Mouse (Mus musculus): ENCODE results near the gene Slamf7.

Gene Slamf7

DNA sequence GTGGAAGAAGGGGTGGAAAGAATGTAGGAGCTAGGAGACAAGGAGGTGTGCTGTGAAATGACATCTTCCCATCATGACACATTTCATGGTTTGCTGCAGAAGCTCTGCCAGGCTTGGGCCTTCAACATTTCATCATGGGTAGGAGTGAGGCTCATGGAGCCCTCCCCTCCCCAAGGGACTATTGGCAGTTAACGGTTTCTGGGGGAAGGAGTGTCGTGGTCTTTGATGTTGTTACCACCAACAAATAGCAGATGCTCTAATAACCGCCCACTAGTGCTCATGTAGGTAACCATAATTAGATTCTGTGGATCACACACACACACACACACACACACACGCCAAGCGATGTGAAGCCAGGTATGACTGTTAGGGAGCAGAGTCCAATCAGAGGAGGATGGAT, at the start of gene Slamf7:
Gene Slamf7 (minus strand): TSS at position 302 of the 400 bp plus-strand sequence.
- DNase-seq: no peak

DNA sequence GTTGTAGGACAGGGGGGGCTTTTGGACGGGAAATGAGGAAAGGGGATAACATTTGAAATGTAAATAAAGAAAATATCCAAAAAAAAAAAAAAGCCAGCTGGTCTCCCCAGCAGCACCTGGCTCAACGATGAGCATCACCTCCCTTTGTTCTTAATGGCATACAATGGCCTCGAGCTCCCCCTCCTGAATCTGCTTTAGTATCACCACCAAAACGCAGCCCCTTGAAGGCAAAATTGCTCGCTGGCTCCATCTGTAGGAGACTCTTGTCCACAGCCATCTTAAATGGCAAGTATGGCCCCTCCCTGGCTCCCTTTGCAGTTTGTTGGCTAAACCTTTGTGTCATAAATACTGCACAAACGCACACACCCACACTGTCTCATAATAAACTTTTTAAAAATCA, 46.1 kb upstream of the Slamf7 start:
- peak; percentile 73 to 84 for DNase-seq

- no peak for DNase-seq
Observed at GRCm38 (mm10) chr1:171693918-171694317, 41.1 kb upstream of the Slamf7 start.

- DNase-seq: no peak
Observed at GRCm38 (mm10) chr1:171687320-171687719, 34.5 kb upstream of the Slamf7 start.

DNA sequence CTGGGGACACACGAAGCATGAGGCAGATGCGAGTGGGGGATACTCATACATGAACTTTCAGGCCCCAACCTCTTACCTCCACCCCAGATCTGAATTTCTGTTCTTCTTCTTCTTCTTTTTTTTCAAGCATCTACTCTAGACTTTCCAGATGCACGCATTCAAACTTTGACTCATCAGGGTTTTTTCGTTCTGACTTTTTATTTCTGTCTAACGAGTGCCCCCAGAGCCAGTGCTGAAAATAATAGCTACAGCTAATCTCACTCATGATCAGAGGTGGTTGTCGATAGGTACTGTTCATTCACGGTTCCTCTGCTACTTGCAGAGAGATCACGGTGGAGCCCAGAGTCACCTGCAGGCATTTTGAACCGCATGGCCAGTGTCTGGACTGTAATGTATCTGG, 32.1 kb upstream of the Slamf7 start:
- DNase-seq: no peak

DNA sequence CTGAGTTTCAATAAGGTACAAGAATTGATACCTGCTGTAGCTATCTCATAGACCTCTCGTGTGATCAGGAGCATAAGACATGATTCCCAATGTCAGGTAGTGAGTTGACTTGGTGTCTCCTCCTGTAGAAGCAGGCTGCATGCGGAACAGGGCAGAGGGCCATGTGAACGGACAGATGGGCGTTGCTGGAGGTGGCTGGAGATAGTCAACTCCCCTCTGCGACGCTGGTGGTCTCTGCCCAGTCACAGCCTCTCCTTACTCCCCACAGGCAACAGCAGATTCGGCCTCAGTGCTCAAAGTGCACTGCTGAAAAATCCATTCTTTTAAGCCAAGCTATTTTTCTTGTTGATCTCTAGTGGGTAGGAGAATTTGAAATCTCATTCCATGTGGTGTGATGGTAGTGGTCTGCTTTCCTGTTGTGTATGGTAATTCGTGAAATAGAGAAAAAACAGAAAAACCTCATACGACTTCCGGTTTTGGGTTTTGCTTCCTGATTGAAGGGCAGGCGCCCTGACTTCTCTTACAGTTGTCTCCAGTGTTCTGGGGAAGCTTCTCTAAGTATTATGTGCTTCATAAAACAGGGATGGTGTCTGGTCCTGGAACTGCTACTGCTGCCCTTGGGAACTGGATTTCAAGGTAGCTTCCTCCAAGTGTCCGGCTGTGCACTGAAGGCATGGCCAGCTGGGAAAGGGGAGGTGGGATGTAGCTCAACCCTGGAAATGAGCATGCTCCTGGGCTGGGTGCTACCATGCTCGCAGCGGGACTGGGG, 28.9 kb upstream of the Slamf7 start, which contains the start of gene Cd48:
Gene Cd48 (plus strand): TSS at position 479 of the 769 bp plus-strand sequence.
- no peak for DNase-seq

- no peak for DNase-seq
Observed at GRCm38 (mm10) chr1:171681009-171681408, 28.2 kb upstream of the Slamf7 start.

GRCm38 (mm10) chr1:171677721-171678120, 24.9 kb upstream of the Slamf7 start:
- no peak for DNase-seq

GRCm38 (mm10) chr1:171674467-171674866, 21.6 kb upstream of the Slamf7 start:
- DNase-seq: no peak

GRCm38 (mm10) chr1:171672854-171673475, 20.1 kb upstream of the Slamf7 start:
- peak; percentile 90 for DNase-seq

GRCm38 (mm10) chr1:171672451-171672850, 19.6 kb upstream of the Slamf7 start:
- peak; percentile 8 to 10 for DNase-seq

DNA sequence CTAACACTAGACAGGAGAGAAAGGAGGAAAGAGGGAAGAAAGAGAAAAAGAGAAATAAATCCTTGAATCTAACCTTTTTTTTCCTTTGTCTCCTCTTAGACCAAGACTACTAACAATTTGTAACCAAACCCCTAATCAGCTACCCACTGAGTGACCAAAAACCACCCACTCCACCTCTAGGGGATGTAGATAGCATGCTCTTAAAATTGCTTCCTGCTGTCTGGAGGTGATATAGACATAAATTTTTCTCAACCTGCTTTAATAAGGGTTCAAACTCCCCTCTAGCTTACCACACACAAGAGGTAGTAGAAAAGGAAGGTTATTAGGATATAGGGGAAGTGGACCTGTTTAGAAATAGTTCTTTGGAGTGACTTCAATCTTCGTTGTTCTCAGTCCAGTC, 14.3 kb upstream of the Slamf7 start:
- DNase-seq: no peak

DNA sequence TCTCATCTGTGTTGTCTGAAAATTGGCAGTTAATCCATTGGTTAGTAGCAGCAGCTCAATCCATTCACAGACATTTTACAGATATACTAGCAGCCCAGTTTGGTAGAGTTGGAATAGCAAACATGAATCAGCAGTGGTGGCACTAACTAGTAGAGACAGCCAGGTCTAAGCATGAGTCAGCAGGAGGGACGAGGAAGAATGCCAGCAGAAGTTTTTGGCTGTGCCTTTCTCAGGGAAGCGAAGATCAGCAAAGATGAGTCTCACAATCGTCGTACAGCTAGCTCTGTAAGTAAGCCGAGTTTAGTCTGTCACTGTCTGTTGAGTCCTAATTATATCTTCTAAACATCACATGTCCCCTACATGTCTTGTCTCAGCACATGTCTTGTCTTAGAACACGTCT, 13.5 kb upstream of the Slamf7 start:
- peak in 1 of 2 experiments; percentile 4 for DNase-seq

DNA sequence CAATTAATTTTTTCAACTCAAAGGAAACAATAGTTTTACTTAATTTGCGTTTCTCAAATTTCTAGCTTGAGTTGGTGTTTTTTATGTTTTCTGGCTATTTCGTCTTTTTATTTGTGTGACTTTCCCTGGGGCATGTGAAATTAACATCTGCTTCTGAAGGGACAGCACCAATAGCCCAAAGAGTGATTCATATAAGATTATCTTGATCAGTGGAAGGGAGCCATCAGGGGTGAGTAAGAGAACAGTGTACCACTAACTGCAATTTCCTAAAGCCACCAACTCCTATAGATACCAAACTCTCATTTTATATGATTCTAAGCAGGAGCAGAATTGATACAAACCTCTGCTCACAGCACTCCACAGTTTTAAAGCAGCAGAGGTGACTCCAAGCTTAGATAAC, 10.9 kb upstream of the Slamf7 start:
- no peak for DNase-seq

DNA sequence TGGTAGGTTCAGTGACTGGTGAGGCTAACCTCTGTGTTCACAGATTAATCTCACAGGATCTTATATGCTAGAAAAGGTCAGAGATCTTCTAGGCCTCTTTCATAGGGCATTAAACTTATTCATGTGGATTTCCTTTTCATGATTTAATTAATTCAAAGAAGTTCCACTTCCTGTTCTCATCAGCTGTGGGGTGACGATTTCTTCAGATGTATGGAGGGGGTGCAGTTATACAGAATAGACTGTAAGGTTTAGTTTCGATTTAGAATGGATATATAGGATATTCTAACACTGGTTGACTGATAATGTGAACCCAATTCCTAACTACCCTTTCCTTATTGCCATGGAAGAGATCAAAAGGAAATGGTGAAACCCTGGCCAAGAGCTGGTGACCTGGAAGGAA, 8.6 kb upstream of the Slamf7 start:
- DNase-seq: no peak

DNA sequence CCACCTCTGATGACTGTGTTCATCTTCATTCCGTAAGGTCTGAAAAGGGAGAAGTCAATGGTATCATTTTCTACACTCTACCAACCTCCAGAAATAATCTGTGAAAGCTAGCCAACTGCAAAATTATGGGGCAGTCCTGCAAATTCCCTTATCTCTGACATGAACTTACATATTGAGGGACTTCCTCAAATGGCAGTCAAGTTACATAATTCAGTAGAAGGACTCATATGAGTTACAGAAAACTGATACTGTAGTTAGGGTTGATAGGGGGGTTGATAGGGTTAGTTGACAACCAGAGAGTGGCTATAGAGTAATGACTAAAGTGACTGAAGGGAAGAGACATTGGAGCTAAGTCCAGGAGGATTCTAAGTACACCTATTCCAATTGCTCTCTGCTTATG, 7.6 kb upstream of the Slamf7 start:
- DNase-seq: no peak

DNA sequence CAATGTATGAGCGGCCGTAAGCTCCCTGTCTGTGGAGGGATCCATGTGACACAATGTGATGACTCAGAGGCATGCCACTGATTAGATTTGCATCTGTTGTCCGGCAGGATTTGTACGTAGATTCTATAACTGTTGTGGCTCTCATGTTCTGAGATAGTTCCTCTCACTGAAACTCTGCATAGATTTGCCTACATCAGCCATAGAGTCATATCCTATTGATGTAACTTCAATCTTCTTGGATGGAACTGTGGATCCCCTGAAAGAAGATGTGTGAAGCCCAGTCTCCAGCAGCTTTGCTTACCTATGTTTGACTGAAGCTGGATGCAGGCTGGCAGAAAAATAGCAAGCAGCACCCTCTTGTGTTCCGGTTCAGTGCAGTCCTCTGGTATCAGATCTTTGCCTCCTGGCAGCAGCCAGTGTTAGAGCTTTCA, 5.7 kb upstream of the Slamf7 start:
- DNase-seq: no peak

- no peak for DNase-seq
Observed at GRCm38 (mm10) chr1:171648840-171649239, 4.0 kb downstream of the Slamf7 start.

- no peak for DNase-seq
Observed at GRCm38 (mm10) chr1:171647716-171648115, 5.1 kb downstream of the Slamf7 start.

DNA sequence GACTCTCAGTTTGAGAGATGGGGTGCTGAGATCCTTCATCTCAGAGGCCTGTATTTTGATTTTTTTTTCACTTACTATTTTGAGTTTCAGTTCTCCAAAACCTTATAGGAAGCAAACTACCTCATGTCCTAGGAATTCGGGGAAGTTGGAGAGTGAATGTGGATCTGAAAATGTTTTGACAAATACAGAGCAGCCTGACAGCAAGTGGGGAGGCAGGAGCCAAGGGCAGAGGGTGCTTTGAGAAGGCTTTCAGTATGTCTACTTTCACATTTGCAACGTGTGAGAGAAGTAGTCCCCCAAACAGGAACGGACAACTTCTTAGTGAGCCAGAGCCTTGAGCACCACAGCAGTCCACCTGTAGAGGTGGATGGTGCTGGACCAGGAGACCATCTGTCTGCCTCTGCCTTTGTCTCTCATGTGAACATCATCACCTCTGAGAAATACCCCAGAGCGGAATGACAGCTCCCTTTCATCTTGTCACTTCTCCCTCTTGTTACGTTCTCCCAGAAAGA, 6.3 kb downstream of the Slamf7 start:
- no peak for DNase-seq

- DNase-seq: no peak
Observed at GRCm38 (mm10) chr1:171643612-171644011, 9.2 kb downstream of the Slamf7 start.

DNA sequence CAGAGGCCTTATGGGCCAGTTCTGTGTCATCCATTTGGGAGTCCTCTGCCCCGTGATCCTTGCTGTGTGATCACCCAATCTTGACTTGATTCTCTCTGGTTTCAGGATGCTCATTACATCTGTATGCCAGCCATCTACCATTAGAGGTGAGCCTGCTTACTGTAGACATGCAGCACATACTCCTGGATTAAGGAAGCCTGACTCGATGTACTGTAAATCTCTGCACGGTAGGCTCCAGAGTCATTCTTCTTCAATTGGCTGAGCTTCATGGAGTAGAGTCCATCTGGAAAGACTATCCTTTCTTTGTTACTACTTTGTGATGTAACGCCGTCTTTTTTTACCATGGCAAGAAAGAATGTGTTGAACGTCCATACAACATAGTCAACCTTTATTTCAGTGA, 12.0 kb downstream of the Slamf7 start:
- DNase-seq: no peak

GRCm38 (mm10) chr1:171638686-171639085, 14.1 kb downstream of the Slamf7 start:
- no peak for DNase-seq

DNA sequence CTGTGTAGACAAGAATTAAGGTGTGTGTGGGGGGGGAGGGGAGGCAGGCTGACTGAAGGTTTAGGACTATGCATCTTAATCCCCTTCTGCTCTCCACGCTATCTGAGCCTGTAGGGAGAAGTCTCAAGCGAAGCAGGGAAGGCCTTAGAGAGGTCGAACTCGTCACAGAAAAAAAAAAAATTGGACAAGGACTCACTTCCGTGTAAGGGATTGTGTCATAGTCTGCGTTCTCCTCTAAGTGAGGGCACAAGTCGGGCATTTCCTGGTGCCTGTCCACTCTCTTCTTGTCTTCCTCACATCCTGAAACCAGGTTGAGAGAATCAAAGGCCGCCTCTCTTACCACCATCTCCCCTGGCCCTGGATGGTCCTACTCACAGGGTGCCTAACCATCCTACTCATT, 15.7 kb downstream of the Slamf7 start:
- DNase-seq: no peak
